Mouse (Mus musculus) heart, postnatal 25 days (tissue): ENCODE measurements around the gene H2-T24. TPM values are rescaled to one million over a fixed set of nuclear protein-coding genes. Genes with fewer than 3 reads are reported as not detected.
"Not testable (repeated sequence)": the region's sequence is repeated elsewhere in the genome, so short reads cannot be mapped to it uniquely, and the experiment has no call there.

ENCODE experiments used
- DNase-seq: peaks from one replicate; pipeline ENCODE4 v3.0.0; 2022; ENCODE audit warnings: low spot score
- intact Hi-C: fragments of 180-260 bp; cut with DNase I; formaldehyde crosslinking; loops from one replicate; pipeline ENCODE4 v1.15.1; 2025
- total RNA-seq, 2 experiments: library from RNA; stranded (reverse); gene quantifications; 2 replicates each; pipeline ENCODE4 v1.2.3; 2021

The H2-T24 gene
- total RNA-seq, 2 experiments from 2014 or later, result 7.4 to 7.5 TPM

DNA sequence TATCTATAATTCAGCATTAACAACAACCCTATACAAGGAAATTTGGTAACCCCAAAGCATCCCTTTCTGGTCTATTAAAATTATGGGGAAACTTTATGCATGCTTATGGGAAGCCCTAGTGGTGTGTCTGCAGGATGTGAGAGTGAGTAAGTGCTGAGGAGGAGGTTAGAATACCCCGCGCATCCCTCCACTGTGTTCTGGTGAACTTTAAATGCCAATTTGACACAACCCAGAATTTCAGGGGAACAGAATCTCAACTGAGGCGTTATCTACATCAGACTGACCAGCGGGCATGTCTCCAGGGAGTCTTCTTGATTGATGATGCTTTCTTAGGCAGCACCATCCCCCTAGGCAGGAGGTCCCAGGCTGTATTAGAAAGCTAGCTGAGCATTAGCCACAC, 5.5 kb upstream of the H2-T24 start:
- DNase-seq, result no peak
- intact Hi-C loops, result no loop called here

- intact Hi-C loops, result no loop called here
- no peak for DNase-seq
These were observed 4.8 kb upstream of the H2-T24 start for GRCm38 (mm10) chr17:36025197-36025596.

GRCm38 (mm10) chr17:36023710-36024654, 3.6 kb upstream of the H2-T24 start:
- no peak for DNase-seq
- intact Hi-C loops, result no loop called here

DNA sequence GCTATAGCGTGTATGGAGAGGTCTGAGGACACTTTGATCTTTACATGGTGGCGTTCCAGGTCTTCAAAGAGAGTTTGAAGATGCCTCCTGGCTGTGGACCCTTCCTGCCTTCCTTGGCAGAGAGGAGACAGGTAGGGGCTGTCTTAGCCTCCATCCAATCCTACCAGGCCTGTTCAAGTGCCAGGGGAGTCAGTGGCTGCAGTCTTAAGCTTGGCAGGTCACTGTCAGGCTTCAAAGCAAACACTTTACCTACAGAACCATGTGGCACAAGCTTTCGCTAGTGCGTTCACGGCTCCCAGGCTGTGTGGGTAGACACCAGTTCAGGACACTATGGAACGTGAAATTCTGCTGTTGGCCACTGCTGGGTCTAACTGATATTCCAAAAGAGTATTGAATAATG, 2.6 kb upstream of the H2-T24 start:
- DNase-seq, result no peak
- intact Hi-C loops, result no loop called here

DNA sequence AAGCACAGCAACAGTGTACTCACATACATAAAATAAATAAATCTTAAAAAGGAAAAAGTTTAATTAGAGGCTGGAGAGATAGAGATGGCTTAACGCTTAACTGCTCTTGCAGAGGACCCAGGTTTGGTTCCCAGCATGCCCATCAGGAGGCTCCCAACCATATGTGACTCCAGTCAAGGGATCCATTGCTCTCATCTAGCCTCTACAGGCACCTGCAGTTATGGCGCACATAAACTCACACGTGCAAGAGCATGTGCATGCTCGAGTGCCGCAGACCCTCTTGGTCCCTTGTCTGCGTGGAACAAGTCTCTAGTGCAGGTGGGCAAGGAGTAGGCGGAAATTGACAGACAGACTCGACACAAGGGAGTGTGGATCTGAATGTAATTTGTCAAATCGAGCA, 1.7 kb upstream of the H2-T24 start:
- intact Hi-C loops, result no loop called here
- no peak for DNase-seq

DNA sequence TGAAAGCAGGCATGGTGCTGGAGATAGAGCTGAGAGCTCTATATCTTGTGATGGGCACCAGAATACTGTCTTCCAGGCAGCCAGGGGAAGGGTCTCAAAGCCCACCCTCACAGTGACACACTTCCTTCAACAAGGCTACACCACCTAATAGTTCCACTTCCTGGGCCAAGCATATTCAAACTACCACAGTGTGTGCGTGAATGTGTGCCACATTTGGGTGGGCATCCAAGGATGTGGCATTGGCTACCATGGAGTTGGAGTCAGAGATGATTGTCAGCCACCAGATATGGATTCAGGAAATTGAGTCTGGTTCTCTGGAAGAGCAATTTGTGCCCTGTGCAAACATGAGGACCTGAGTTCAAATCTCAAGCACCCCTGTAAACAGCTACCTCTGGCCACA, 949 bp upstream of the H2-T24 start:
- intact Hi-C loops, result no loop called here
- no peak for DNase-seq

GRCm38 (mm10) chr17:36019519-36019918, 841 bp downstream of the H2-T24 start:
- intact Hi-C loops, result no loop called here
- no peak for DNase-seq

DNA sequence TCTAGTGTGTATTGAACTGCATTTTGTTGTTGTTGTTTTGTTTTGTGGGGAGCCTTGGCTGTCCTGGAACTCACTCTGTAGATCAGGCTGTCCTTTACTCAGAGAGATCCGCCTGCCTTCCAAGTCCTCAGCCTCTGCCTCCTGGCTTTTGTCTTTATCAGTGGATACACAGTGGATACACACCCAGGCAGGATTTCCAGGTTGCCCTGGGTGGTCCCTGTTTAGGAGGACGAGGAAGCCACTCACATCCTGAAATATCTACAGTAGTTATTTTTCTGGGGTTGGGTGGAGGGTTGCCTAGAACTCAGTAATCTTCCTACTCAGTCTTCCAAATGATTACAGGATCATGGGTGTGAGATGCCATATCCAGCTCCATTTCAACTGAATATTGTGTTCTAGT, 1.4 kb downstream of the H2-T24 start:
- intact Hi-C loops, result no loop called here
- peak; percentile 41 for DNase-seq

GRCm38 (mm10) chr17:36017046-36017445, 3.3 kb downstream of the H2-T24 start:
- intact Hi-C loops, result no loop called here
- DNase-seq, result no peak

GRCm38 (mm10) chr17:36014977-36015376, 5.4 kb downstream of the H2-T24 start:
- DNase-seq, result no peak
- intact Hi-C loops, result no loop called here

DNA sequence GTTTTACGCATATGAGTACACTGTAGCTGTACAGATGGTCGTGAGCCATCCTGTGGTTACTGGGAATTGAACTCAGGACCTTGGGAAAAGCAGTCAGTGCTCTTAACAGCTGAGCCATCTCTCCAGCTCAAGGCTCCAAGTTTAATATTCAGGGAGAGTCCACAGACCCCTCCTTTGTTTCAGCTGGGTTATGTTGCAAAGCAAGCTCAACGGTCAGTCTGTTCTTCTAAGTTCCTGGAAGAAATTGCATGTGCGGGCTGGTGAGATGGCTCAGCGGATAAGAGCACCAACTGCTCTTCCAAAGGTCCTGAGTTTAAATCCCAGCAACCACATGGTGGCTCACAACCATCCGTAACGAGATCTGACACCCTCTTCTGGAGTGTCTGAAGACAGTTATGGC, 16.0 kb downstream of the H2-T24 start:
- intact Hi-C loops, DNase-seq: not testable (repeated sequence)

DNA sequence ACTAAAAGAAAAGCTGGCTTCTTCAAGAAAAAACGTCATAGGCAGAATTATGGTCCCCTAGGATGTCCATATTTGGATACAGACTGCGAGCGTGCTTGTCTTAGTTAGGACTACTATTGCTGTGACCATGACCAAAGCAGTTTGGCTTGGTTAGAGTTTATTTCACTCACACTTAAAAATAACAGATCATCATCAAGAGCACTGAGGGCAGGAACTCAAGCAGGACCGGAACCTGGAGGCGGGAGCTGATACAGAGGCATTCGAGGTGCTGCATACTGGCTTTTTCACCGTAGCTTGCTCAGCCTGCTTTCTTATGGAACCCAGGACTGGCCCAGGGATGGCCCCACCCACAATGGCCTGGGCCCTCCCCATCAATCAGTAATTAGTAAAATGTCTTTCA, 17.0 kb downstream of the H2-T24 start:
- intact Hi-C loops, result no loop called here
- no peak for DNase-seq

DNA sequence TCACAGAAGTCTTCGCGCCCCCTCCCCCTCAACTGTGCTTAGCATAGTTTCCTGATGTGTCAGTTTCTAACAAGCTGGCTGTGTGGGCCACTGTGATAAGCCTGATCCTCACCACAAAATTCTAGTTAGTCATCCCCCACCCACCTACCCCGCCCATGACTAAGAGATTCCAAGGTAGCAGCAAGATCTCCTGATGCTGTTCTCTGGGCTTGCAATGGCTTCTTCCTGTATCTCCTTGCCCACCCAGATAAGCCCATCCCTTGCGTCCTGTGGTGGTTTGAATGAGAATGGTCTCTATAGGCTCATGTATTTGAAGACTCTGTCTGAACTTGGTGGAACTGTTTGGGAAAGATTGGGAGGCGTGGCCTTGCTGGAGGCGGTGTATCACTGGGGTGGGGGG, 18.4 kb downstream of the H2-T24 start:
- intact Hi-C loops, result no loop called here
- no peak for DNase-seq

GRCm38 (mm10) chr17:36001121-36001897, 19.1 kb downstream of the H2-T24 start:
- DNase-seq, result no peak
- intact Hi-C loops, result no loop called here

- no peak for DNase-seq
- intact Hi-C loops, result no loop called here
These were observed 20.0 kb downstream of the H2-T24 start for GRCm38 (mm10) chr17:36000349-36000748.

DNA sequence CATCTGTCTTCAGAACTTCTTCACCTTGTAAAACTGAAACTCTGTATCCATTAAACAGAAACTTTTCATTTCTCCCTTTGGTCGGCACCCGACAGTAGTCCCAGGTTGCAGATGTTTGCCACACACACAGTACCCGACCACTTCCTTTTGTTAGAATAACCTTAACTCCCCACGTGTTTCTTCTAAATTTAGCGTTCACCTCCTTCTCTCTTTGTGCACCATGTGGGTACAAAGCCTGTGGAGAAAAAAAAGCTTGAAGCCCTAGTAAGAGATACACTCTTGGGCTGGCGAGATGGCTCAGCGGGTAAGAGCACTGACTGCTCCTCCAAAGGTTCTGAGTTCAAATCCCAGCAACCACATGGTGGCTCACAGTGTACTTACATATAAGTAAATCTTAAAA, 21.0 kb downstream of the H2-T24 start:
- DNase-seq, result no peak

GRCm38 (mm10) chr17:35998545-35999305, 21.6 kb downstream of the H2-T24 start:
- no peak for DNase-seq
- intact Hi-C loops, result loop anchor here (5.0 kb wide), 1 partner anchor 114 kb away; no protein-coding TSS in a partner anchor

More for the DNA sequence above, 21.0 kb downstream of the H2-T24 start:
- intact Hi-C loops, result loop anchor here (5.0 kb wide), 1 partner anchor 113 kb away; no protein-coding TSS in a partner anchor

DNA sequence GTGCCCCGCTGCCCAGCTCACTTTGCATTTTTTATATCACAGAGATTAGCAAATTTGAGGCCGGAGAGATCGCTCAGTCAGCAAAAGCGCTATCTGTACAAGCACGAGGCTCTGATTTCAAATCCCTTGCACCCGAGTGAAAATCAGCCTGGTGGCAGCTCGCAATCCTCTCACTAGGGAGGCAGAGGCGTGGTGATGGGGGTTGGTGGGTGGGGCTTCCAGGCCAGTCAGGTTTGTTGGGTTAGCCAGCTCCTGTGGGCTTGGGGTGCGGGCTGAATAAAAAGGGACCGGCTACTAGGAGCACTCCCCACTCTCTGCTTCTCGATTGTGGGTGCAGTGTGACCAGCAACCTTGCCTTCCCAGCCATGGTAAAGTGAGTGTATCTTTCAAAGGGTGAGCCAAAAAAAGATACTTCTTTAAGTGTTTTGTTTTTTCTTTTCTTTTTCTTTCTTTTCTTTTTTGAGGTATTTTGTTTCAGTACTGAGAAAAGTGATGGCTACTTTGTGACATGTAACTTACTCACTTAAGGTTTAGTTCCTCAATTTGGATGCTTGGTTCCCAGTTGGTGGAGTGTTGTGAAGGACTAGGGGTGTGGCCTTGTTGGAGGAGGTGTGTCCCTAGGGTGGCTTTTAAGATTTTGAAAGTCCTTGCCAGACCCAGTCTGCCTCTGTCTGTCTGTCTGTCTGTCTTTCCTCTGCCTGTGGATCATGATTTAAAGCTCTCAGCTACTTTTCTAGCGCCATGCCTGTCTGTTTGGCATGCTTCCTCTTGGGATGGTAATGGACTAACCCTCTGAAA, 22.4 kb downstream of the H2-T24 start:
- intact Hi-C loops, result loop anchor here (1.0 to 5.0 kb wide), 2 partner anchors 37 to 114 kb away; no protein-coding TSS in a partner anchor
- DNase-seq, result no peak

- intact Hi-C loops, result loop anchor here (1.0 to 5.0 kb wide), 2 partner anchors 38 to 115 kb away; no protein-coding TSS in a partner anchor
- peak; percentile 84 for DNase-seq
These were observed 23.4 kb downstream of the H2-T24 start for GRCm38 (mm10) chr17:35996949-35997348.
